ENCODE assay signal across 10 mouse cellular contexts in genomic region chr3:108570813-108571212, GRCm38 (mm10). TPM values are rescaled to one million over a fixed set of nuclear protein-coding genes. Genes with fewer than 3 reads are reported as not detected.
A peak's percentile ranks its signal among the peaks of the same experiment; 100 is the strongest.
DNase-seq lines count a peak whose midpoint lies in the region; ATAC-seq and TF ChIP-seq lines count a peak whose summit lies in the region.
"Had no signal": no experiment of that assay in that cellular context is flagged by ENCODE, and none has a peak within 500 bp of the region (broad histone marks: within the 10 kb centered on the region; RNA-seq: fewer than 3 reads in every experiment).

No protein-coding gene starts in this region.

- H3K4me2 ChIP-seq in embryonic facial prominence, embryonic 14.5 days (ENCODE audit: low read depth, low read length), result peak overlapping the region; percentile 66
- peak overlapping the region; percentile 62 for H3K4me2 ChIP-seq in hindbrain, embryonic 15.5 days
- peak overlapping the region; percentile 62; the same call in 1 of the 2 replicates for H3K4me2 ChIP-seq in midbrain, embryonic 11.5 days

- no peak overlapping the region for H3K27ac ChIP-seq in layer of hippocampus, adult 2 months
- no peak overlapping the region for H3K27ac ChIP-seq in embryonic facial prominence, embryonic 14.5 days (replicated peaks; ENCODE audit: low read depth, low read length)
- H3K27ac ChIP-seq in hindbrain, embryonic 15.5 days (replicated peaks), result 0 out of 2 replicates have a peak overlapping the region, but pooled peaks have one; percentile 84
- no peak overlapping the region for H3K27ac ChIP-seq in midbrain, embryonic 11.5 days (ENCODE audit: low read depth, low read length)

- H3K4me3 ChIP-seq in layer of hippocampus, adult 2 months, result peak overlapping the region; percentile 98; the same call in 1 of the 2 replicates
- H3K4me3 ChIP-seq in embryonic facial prominence, embryonic 14.5 days (ENCODE audit: low read depth, low read length), result no peak overlapping the region; the same call in 1 of the 2 replicates
- peak overlapping the region; percentile 63; the same call in 1 of the 2 replicates for H3K4me3 ChIP-seq in hindbrain, embryonic 15.5 days
- no peak overlapping the region for H3K4me3 ChIP-seq in midbrain, embryonic 11.5 days (ENCODE audit: low read depth, low read length)

- peaks cover 8% of the 10 kb centered on the region for H3K4me1 ChIP-seq in embryonic facial prominence, embryonic 14.5 days (ENCODE audit: control insufficient read depth, insufficient read depth, low read length)
- H3K4me1 ChIP-seq in hindbrain, embryonic 15.5 days (replicated peaks), result peaks cover 19% of the 10 kb centered on the region
- H3K4me1 ChIP-seq in midbrain, embryonic 11.5 days (ENCODE audit: control insufficient read depth, insufficient read depth, low read length), result peaks cover 25% of the 10 kb centered on the region; the same call in 1 of the 2 replicates

- no peaks in the 10 kb centered on the region for H3K9me3 ChIP-seq in embryonic facial prominence, embryonic 14.5 days (ENCODE audit: control insufficient read depth, low read length)
- H3K9me3 ChIP-seq in hindbrain, embryonic 15.5 days, result no peaks in the 10 kb centered on the region
- H3K9me3 ChIP-seq in midbrain, embryonic 11.5 days (ENCODE audit: control insufficient read depth, low read length), result no peaks in the 10 kb centered on the region

- WGBS in embryonic facial prominence, embryonic 14.5 days, result 90% methylated on average over 14 of the region's 14 CpGs
- 87% methylated on average over 14 of the region's 14 CpGs for WGBS in hindbrain, embryonic 15.5 days
- WGBS in midbrain, embryonic 11.5 days, result 88% methylated on average over 14 of the region's 14 CpGs

- no peak for ATAC-seq in embryonic facial prominence, embryonic 14.5 days (ENCODE audit: low read depth)
- no peak; the same call in none of the 2 replicates for ATAC-seq in hindbrain, embryonic 15.5 days (ENCODE audit: low FRiP score, low read depth)
- no peak for ATAC-seq in midbrain, embryonic 11.5 days (ENCODE audit: low FRiP score)

- H3K36me3 ChIP-seq in embryonic facial prominence, embryonic 14.5 days (ENCODE audit: control insufficient read depth, insufficient read depth, low read length), result no peaks in the 10 kb centered on the region
- H3K36me3 ChIP-seq in hindbrain, embryonic 15.5 days, result no peaks in the 10 kb centered on the region
- H3K36me3 ChIP-seq in midbrain, embryonic 11.5 days (ENCODE audit: control insufficient read depth, insufficient read depth, low read length), result no peaks in the 10 kb centered on the region

- no peak overlapping the region for H3K9ac ChIP-seq in embryonic facial prominence, embryonic 14.5 days (ENCODE audit: low read depth, low read length)
- H3K9ac ChIP-seq in hindbrain, embryonic 15.5 days, result no peak overlapping the region
- no peak overlapping the region for H3K9ac ChIP-seq in midbrain, embryonic 11.5 days (ENCODE audit: low read length)

- TF ChIP-seq CTCF in layer of hippocampus, adult 2 months (conservative IDR thresholded peaks at IDR 0.05), result no peak

- DNase-seq in layer of hippocampus, adult 2 months (ENCODE audit: low spot score in 2 of 2), result no peak
- no peak for DNase-seq in layer of hippocampus, adult 18-20 months (ENCODE audit: low spot score in 2 of 2)
- no peak for DNase-seq in embryonic facial prominence, embryonic 14.5 days (ENCODE audit: low spot score)
- no peak for DNase-seq in midbrain, embryonic 11.5 days (ENCODE audit: low spot score, missing footprints)
- DNase-seq in ovary, postnatal 14 days (ENCODE audit: low spot score), result no peak
- no peak for DNase-seq in thymus, postnatal 0 days (ENCODE audit: low spot score)
- DNase-seq in ovary, adult 18-20 months (ENCODE audit: low spot score), result no peak

- H3K27me3 ChIP-seq in embryonic facial prominence, embryonic 14.5 days (replicated peaks; ENCODE audit: control insufficient read depth, insufficient read depth, low read length), result no peaks in the 10 kb centered on the region
- no peaks in the 10 kb centered on the region for H3K27me3 ChIP-seq in hindbrain, embryonic 15.5 days
- no peaks in the 10 kb centered on the region for H3K27me3 ChIP-seq in midbrain, embryonic 11.5 days (ENCODE audit: control insufficient read depth, insufficient read depth, low read length)

RNA-seq across cellular contexts. Expression of gene Taf13, which starts 0.7 kb away (rescaled TPM):
- 10 to 100 TPM; 20.7 to 27.3 TPM for total RNA-seq in layer of hippocampus, adult 2 months (2021)
- total RNA-seq in layer of hippocampus, adult 18-20 months (2021), result 10 to 100 TPM; 20.4 to 23.0 TPM
- polyA plus RNA-seq in embryonic facial prominence, embryonic 14.5 days (2014; fragmentation: Nextera tagmentation; extraction: Ambion mirVana), result 40.2 and 40.4 TPM in 2 replicates
- polyA plus RNA-seq in hindbrain, embryonic 15.5 days (2015; fragmentation: Nextera tagmentation; extraction: Ambion mirVana), result 46.2 and 52.8 TPM in 2 replicates
- 89.4 and 90.8 TPM in 2 replicates for polyA plus RNA-seq in midbrain, embryonic 11.5 days (2014; fragmentation: Nextera tagmentation; extraction: Ambion mirVana)
- polyA plus RNA-seq in thymus, postnatal 0 days (2015; fragmentation: Nextera tagmentation; extraction: Ambion mirVana), result 45.5 and 48.4 TPM in 2 replicates

RNA-seq across cellular contexts. Expression of gene Tmem167b, which starts 8.5 kb away (rescaled TPM):
- 10 to 100 TPM; 55.6 to 56.2 TPM for total RNA-seq in layer of hippocampus, adult 2 months (2021)
- 10 to 100 TPM; 56.7 to 58.7 TPM for total RNA-seq in layer of hippocampus, adult 18-20 months (2021)
- 46.3 and 46.8 TPM in 2 replicates for polyA plus RNA-seq in embryonic facial prominence, embryonic 14.5 days (2014; fragmentation: Nextera tagmentation; extraction: Ambion mirVana)
- 51.1 and 54.0 TPM in 2 replicates for polyA plus RNA-seq in hindbrain, embryonic 15.5 days (2015; fragmentation: Nextera tagmentation; extraction: Ambion mirVana)
- 57.2 and 66.8 TPM in 2 replicates for polyA plus RNA-seq in midbrain, embryonic 11.5 days (2014; fragmentation: Nextera tagmentation; extraction: Ambion mirVana)
- 31.3 and 32.0 TPM in 2 replicates for polyA plus RNA-seq in thymus, postnatal 0 days (2015; fragmentation: Nextera tagmentation; extraction: Ambion mirVana)

RNA-seq across cellular contexts. Expression of gene Wdr47, which starts 20.3 kb away (rescaled TPM):
- total RNA-seq in layer of hippocampus, adult 2 months (2021), result 100 to 1,000 TPM; 125 to 135 TPM
- total RNA-seq in layer of hippocampus, adult 18-20 months (2021), result 100 to 1,000 TPM; 112 to 128 TPM
- polyA plus RNA-seq in embryonic facial prominence, embryonic 14.5 days (2014; fragmentation: Nextera tagmentation; extraction: Ambion mirVana), result 16.3 and 17.9 TPM in 2 replicates
- polyA plus RNA-seq in hindbrain, embryonic 15.5 days (2015; fragmentation: Nextera tagmentation; extraction: Ambion mirVana), result 103 and 105 TPM in 2 replicates
- polyA plus RNA-seq in midbrain, embryonic 11.5 days (2014; fragmentation: Nextera tagmentation; extraction: Ambion mirVana), result 50.0 and 52.0 TPM in 2 replicates
- 6.8 and 8.1 TPM in 2 replicates for polyA plus RNA-seq in thymus, postnatal 0 days (2015; fragmentation: Nextera tagmentation; extraction: Ambion mirVana)

RNA-seq across cellular contexts. Expression of gene 5330417C22Rik, which starts 34.5 kb away (rescaled TPM):
- 10 to 100 TPM; 24.8 to 28.8 TPM for total RNA-seq in layer of hippocampus, adult 2 months (2021)
- total RNA-seq in layer of hippocampus, adult 18-20 months (2021), result 10 to 100 TPM; 25.3 to 32.2 TPM
- 2.2 and 2.5 TPM in 2 replicates for polyA plus RNA-seq in embryonic facial prominence, embryonic 14.5 days (2014; fragmentation: Nextera tagmentation; extraction: Ambion mirVana)
- polyA plus RNA-seq in hindbrain, embryonic 15.5 days (2015; fragmentation: Nextera tagmentation; extraction: Ambion mirVana), result 15.1 and 18.9 TPM in 2 replicates
- polyA plus RNA-seq in midbrain, embryonic 11.5 days (2014; fragmentation: Nextera tagmentation; extraction: Ambion mirVana), result 2.7 and 2.9 TPM in 2 replicates
- 1.0 and 1.2 TPM in 2 replicates for polyA plus RNA-seq in thymus, postnatal 0 days (2015; fragmentation: Nextera tagmentation; extraction: Ambion mirVana)
- total RNA-seq: neutrophil, adult 5-6 weeks had no signal

RNA-seq across cellular contexts. Expression of gene 1700013F07Rik, which starts 36.9 kb away (rescaled TPM):
- total RNA-seq in layer of hippocampus, adult 2 months (2021), result 1 to 10 TPM; 1.5 TPM
- total RNA-seq in layer of hippocampus, adult 18-20 months (2021), result 1 to 10 TPM; 3.1 TPM
- polyA plus RNA-seq in embryonic facial prominence, embryonic 14.5 days (2014; fragmentation: Nextera tagmentation; extraction: Ambion mirVana), result 0.63 and 1.1 TPM in 2 replicates
- polyA plus RNA-seq in hindbrain, embryonic 15.5 days (2015; fragmentation: Nextera tagmentation; extraction: Ambion mirVana), result 2.4 and 2.5 TPM in 2 replicates
- polyA plus RNA-seq in midbrain, embryonic 11.5 days (2014; fragmentation: Nextera tagmentation; extraction: Ambion mirVana), result 0.51 and 0.72 TPM in 2 replicates
- 0.22 TPM in 1 of 2 replicates, not detected in the other for polyA plus RNA-seq in thymus, postnatal 0 days (2015; fragmentation: Nextera tagmentation; extraction: Ambion mirVana)
- total RNA-seq: gastrocnemius, postnatal 10 days; neutrophil, adult 5-6 weeks had no signal

Comparison
In these comparisons a context has a peak if more than half of its experiments do, and no peak if none do; other contexts are left out.
1. H3K4me3 ChIP-seq: peak in layer of hippocampus, adult 2 months (single experiment) and hindbrain, embryonic 15.5 days (single experiment); none in embryonic facial prominence, embryonic 14.5 days (single experiment) and midbrain, embryonic 11.5 days (single experiment).
2. Peak in every context shown above with its lines, with median percentiles within 50 percentile points of each other: H3K4me2 ChIP-seq.